Mouse (Mus musculus) kidney, postnatal 10 days (tissue): Measurements from ENCODE around the gene Tcf12.

ENCODE experiments used
- DNase-seq: peaks from one replicate; pipeline ENCODE4 v3.0.0; 2021; ENCODE audit warnings: mixed read lengths

Tcf12 gene

GRCm38 (mm10) chr9:72111622-72112550, at the start of gene Tcf12:
TSS of gene Tcf12 (minus strand) at chr9:72111871.
- DNase-seq: peak; percentile 93

- no peak for DNase-seq
Measured at GRCm38 (mm10) chr9:72158392-72158791, 46.7 kb upstream of the Tcf12 start.

GRCm38 (mm10) chr9:72157091-72157490, 45.4 kb upstream of the Tcf12 start:
- no peak for DNase-seq

GRCm38 (mm10) chr9:72155250-72156138, 43.8 kb upstream of the Tcf12 start:
- no peak for DNase-seq

- no peak for DNase-seq
Measured at GRCm38 (mm10) chr9:72144148-72144547, 32.5 kb upstream of the Tcf12 start.

GRCm38 (mm10) chr9:72137899-72138298, 26.2 kb upstream of the Tcf12 start:
- DNase-seq: no peak

GRCm38 (mm10) chr9:72133772-72134245, 22.1 kb upstream of the Tcf12 start:
- DNase-seq: peak; percentile 19

- DNase-seq: peak; percentile 95
Measured at GRCm38 (mm10) chr9:72133089-72133771, 21.6 kb upstream of the Tcf12 start.

- DNase-seq: no peak
Measured at GRCm38 (mm10) chr9:72132728-72133088, 21.0 kb upstream of the Tcf12 start.

- DNase-seq: no peak
Measured at GRCm38 (mm10) chr9:72129884-72130283, 18.2 kb upstream of the Tcf12 start.

- no peak for DNase-seq
Measured at GRCm38 (mm10) chr9:72125442-72125841, 13.8 kb upstream of the Tcf12 start.

- no peak for DNase-seq
Measured at GRCm38 (mm10) chr9:72118490-72118889, 6.8 kb upstream of the Tcf12 start.

- peak; percentile 77 for DNase-seq
Measured at GRCm38 (mm10) chr9:72111004-72111621, 558 bp downstream of the Tcf12 start.

GRCm38 (mm10) chr9:72110627-72111003, 1.1 kb downstream of the Tcf12 start:
- peak; percentile 66 for DNase-seq

GRCm38 (mm10) chr9:72103471-72103870, 8.2 kb downstream of the Tcf12 start:
- DNase-seq: no peak

- no peak for DNase-seq
Measured at GRCm38 (mm10) chr9:72099945-72100685, 11.6 kb downstream of the Tcf12 start.

GRCm38 (mm10) chr9:72098056-72098455, 13.6 kb downstream of the Tcf12 start:
- no peak for DNase-seq

GRCm38 (mm10) chr9:72097083-72097482, 14.6 kb downstream of the Tcf12 start:
- no peak for DNase-seq

GRCm38 (mm10) chr9:72094675-72095074, 17.0 kb downstream of the Tcf12 start:
- no peak for DNase-seq

GRCm38 (mm10) chr9:72092191-72092590, 19.5 kb downstream of the Tcf12 start:
- DNase-seq: no peak

- DNase-seq: no peak
Measured at GRCm38 (mm10) chr9:72088893-72089611, 22.6 kb downstream of the Tcf12 start.
